Mouse (Mus musculus) stomach, embryonic 16.5 days (tissue): ENCODE data around the gene Coa3. TPM values are rescaled to one million over a fixed set of nuclear protein-coding genes. Genes with fewer than 3 reads are reported as not detected.

Source experiments
- polyA plus RNA-seq: library from polyadenylated mRNA; unstranded; fragments of >200 nt; fragmentation: Nextera tagmentation; extraction: Ambion mirVana; gene quantifications from 2 replicates; pipeline ENCODE4 v1.2.1, GENCODE M21; 2015

Gene Coa3
- polyA plus RNA-seq, 1 experiment from 2014 or later: 197 TPM

Other genes starting within 250 kb of the Coa3 start
- gene Naglu, start 209.1 kb downstream of the Coa3 start, polyA plus RNA-seq: 17.0 and 17.2 TPM in 2 replicates
- gene Hsd17b1, start 200.7 kb downstream of the Coa3 start, polyA plus RNA-seq: 0.30 TPM in 1 of 2 replicates, not detected in the other
- gene Coasy, start 196.5 kb downstream of the Coa3 start, polyA plus RNA-seq: 38.9 and 41.8 TPM in 2 replicates
- gene Mlx, start 191.8 kb downstream of the Coa3 start, polyA plus RNA-seq: 57.4 and 60.5 TPM in 2 replicates
- 21.4 and 23.4 TPM in 2 replicates for gene Psmc3ip, start 183.7 kb downstream of the Coa3 start, polyA plus RNA-seq
- gene Retreg3, start 159.2 kb downstream of the Coa3 start, polyA plus RNA-seq: 18.7 and 20.1 TPM in 2 replicates
- gene Tubg1, start 159.2 kb downstream of the Coa3 start, polyA plus RNA-seq: 63.0 and 63.5 TPM in 2 replicates
- 3.9 and 4.6 TPM in 2 replicates for gene Tubg2, start 123.2 kb downstream of the Coa3 start, polyA plus RNA-seq
- 2.3 and 2.6 TPM in 2 replicates for gene Cntnap1, start 108.6 kb downstream of the Coa3 start, polyA plus RNA-seq
- gene Plekhh3, start 107.8 kb downstream of the Coa3 start, polyA plus RNA-seq: 17.6 and 18.7 TPM in 2 replicates
- gene Ccr10, start 103.7 kb downstream of the Coa3 start, polyA plus RNA-seq: 0.26 and 0.43 TPM in 2 replicates
- 18.5 and 21.8 TPM in 2 replicates for gene Ezh1, start 52.7 kb downstream of the Coa3 start, polyA plus RNA-seq
- 95.8 and 106 TPM in 2 replicates for gene Ramp2, start 33.1 kb downstream of the Coa3 start, polyA plus RNA-seq
- 133 and 141 TPM in 2 replicates for gene Vps25, start 25.4 kb downstream of the Coa3 start, polyA plus RNA-seq
- gene Wnk4, start 18.5 kb downstream of the Coa3 start, polyA plus RNA-seq: 23.5 and 28.0 TPM in 2 replicates
- gene Cntd1, start 102 bp downstream of the Coa3 start, polyA plus RNA-seq: 0.70 and 1.2 TPM in 2 replicates
- gene Becn1, start 23.2 kb upstream of the Coa3 start, polyA plus RNA-seq: 143 and 147 TPM in 2 replicates
- gene Psme3, start 37.1 kb upstream of the Coa3 start, polyA plus RNA-seq: 98.2 and 107 TPM in 2 replicates
- gene Aoc2, start 45.9 kb upstream of the Coa3 start, polyA plus RNA-seq: 0.97 and 1.4 TPM in 2 replicates
- gene Aoc3, start 51.5 kb upstream of the Coa3 start, polyA plus RNA-seq: 3.5 TPM in 2 replicates
- gene G6pc, start 88.4 kb upstream of the Coa3 start, polyA plus RNA-seq: 0.09 and 0.15 TPM in 2 replicates
- gene Aarsd1, start 138.5 kb upstream of the Coa3 start, polyA plus RNA-seq: 57.6 and 58.0 TPM in 2 replicates
- gene Gm27029, start 145.7 kb upstream of the Coa3 start, polyA plus RNA-seq: 7.5 and 10.8 TPM in 2 replicates
- 17.6 and 19.0 TPM in 2 replicates for gene Rundc1, start 146.0 kb upstream of the Coa3 start, polyA plus RNA-seq
- gene Ptges3l, start 146.2 kb upstream of the Coa3 start, polyA plus RNA-seq: 16.3 and 26.9 TPM in 2 replicates
- gene Rpl27, start 163.2 kb upstream of the Coa3 start, polyA plus RNA-seq: 241 and 276 TPM in 2 replicates
- 26.3 and 26.8 TPM in 2 replicates for gene Ifi35, start 169.3 kb upstream of the Coa3 start, polyA plus RNA-seq
- 10.7 and 11.9 TPM in 2 replicates for gene Rnd2, start 185.9 kb upstream of the Coa3 start, polyA plus RNA-seq
- 67.1 and 73.8 TPM in 2 replicates for gene Vat1, start 187.1 kb upstream of the Coa3 start, polyA plus RNA-seq